Mouse (Mus musculus) liver, adult 2 months (tissue): ENCODE data around the gene Hspb9.

ENCODE experiments used
- CTCF ChIP-seq: fragments of 200-500 bp; IDR thresholded peaks from 2 replicates; pipeline ENCODE4 v1.5.1; 2011; ENCODE audit warnings: low read depth, low read length, control low read depth
- POLR2A ChIP-seq: fragments of 200-500 bp; IDR thresholded peaks from 2 replicates; pipeline ENCODE4 v1.6.1; 2011; ENCODE audit warnings: low read length, control low read depth; ENCODE audit not compliant: insufficient read depth; ENCODE audit errors: extremely low read depth

GRCm38 (mm10) chr11:100758707-100759610 is 45.3 kb downstream of the Hspb9 start:
- TF ChIP-seq POLR2A (no peak), CTCF (no peak)
